Mouse (Mus musculus) embryonic facial prominence, embryonic 15.5 days (tissue): Measurements from ENCODE around the gene E030025P04Rik. TPM values are rescaled to one million over a fixed set of nuclear protein-coding genes. Genes with fewer than 3 reads are reported as not detected.

ENCODE experiments used
- ATAC-seq: fragments of 200-750 bp; cut with Nextera tagmentation; 2 replicates; pipeline ENCODE4 v1.8.0; 2017; ENCODE audit warnings: low read depth, moderate TSS enrichment; ENCODE audit not compliant: insufficient number of reproducible peaks, low FRiP score, low TSS enrichment
- H3K27ac ChIP-seq: fragments of 300-500 bp; sonication (generic); replicated peaks from 2 replicates; pipeline ENCODE4 v1.5.1; 2015; ENCODE audit warnings: mild to moderate bottlenecking, inconsistent platforms
- H3K27me3 ChIP-seq: fragments of 300-500 bp; sonication (generic); 2 replicates; pipeline ENCODE4 v1.6.1; 2015; ENCODE audit warnings: inconsistent platforms
- H3K36me3 ChIP-seq: fragments of 300-500 bp; sonication (generic); 2 replicates; pipeline ENCODE4 v1.6.1; 2015; ENCODE audit warnings: mild to moderate bottlenecking, inconsistent platforms
- H3K4me1 ChIP-seq: fragments of 300-500 bp; sonication (generic); 2 replicates; pipeline ENCODE4 v1.6.1; 2015; ENCODE audit warnings: inconsistent platforms
- H3K4me2 ChIP-seq: fragments of 300-500 bp; sonication (generic); replicated peaks from 2 replicates; pipeline ENCODE4 v1.6.1; 2015; ENCODE audit warnings: mild to moderate bottlenecking, inconsistent platforms
- H3K4me3 ChIP-seq: fragments of 300-500 bp; sonication (generic); replicated peaks from 2 replicates; pipeline ENCODE4 v1.5.1; 2015; ENCODE audit warnings: mild to moderate bottlenecking, inconsistent platforms
- H3K9ac ChIP-seq: fragments of 300-500 bp; sonication (generic); 2 replicates; pipeline ENCODE4 v1.6.1; 2015; ENCODE audit warnings: inconsistent platforms
- H3K9me3 ChIP-seq: fragments of 300-500 bp; sonication (generic); replicated peaks from 2 replicates; pipeline ENCODE4 v1.6.1; 2016; ENCODE audit warnings: inconsistent platforms
- WGBS: fragments of 180-500 bp; shearing (Covaris S2); methylation state at CpG from one replicate; pipeline ENCODE4 v1.1.7; 2015; 5-methylcytosine and 5-hydroxymethylcytosine counted together
- polyA plus RNA-seq: library from polyadenylated mRNA; unstranded; fragments of >200 nt; fragmentation: Nextera tagmentation; extraction: Ambion mirVana; gene quantifications from 2 replicates; pipeline ENCODE4 v1.2.1, GENCODE M21; 2015

E030025P04Rik gene
- polyA plus RNA-seq, 1 experiment from 2014 or later = not detected

DNA sequence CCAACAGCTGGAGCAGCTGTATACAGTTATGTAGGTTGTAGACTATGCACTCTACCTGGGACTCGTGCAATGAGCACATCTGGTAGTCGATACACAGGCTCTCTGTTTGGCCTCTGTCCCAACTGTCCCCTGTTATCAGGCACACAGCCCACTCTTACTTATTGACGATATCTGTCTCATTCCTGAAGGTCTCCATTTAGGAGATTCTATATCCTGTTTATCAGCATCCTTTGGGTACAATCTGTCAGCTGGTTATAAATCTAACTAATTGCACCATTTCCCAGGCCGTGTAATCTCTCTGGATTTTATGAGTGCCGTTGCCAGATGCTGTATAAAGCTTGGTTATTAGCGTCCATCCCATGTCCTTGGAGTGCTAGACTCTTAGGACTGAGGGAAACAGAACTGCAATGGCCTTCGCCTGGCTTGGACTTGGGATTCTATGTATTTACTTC lies 747 bp upstream of the E030025P04Rik start:
- no peaks in the 10 kb centered on the region for H3K9me3 ChIP-seq
- H3K4me1 ChIP-seq = no peaks in the 10 kb centered on the region
- ATAC-seq = no peak
- H3K27ac ChIP-seq = no peak overlapping the region
- no peak overlapping the region for H3K4me2 ChIP-seq
- no peaks in the 10 kb centered on the region for H3K36me3 ChIP-seq
- no peaks in the 10 kb centered on the region for H3K27me3 ChIP-seq
- H3K4me3 ChIP-seq = no peak overlapping the region
- no peak overlapping the region for H3K9ac ChIP-seq
- WGBS = 68% methylated on average over 7 of the region's 7 CpGs

GRCm38 (mm10) chr11:109126482-109126881 lies 17.7 kb downstream of the E030025P04Rik start:
- no peak overlapping the region for H3K4me3 ChIP-seq
- peak; percentile 70 for ATAC-seq
- no peaks in the 10 kb centered on the region for H3K9me3 ChIP-seq
- H3K9ac ChIP-seq = no peak overlapping the region
- no peaks in the 10 kb centered on the region for H3K27me3 ChIP-seq
- 39% methylated on average over 7 of the region's 7 CpGs for WGBS
- H3K4me2 ChIP-seq = no peak overlapping the region
- no peaks in the 10 kb centered on the region for H3K36me3 ChIP-seq
- peaks cover 10% of the 10 kb centered on the region; the same call in 1 of the 2 replicates for H3K4me1 ChIP-seq
- 0 out of 2 replicates have a peak overlapping the region, but pooled peaks have one; percentile 22 for H3K27ac ChIP-seq

- H3K9ac ChIP-seq = no peak overlapping the region
- 78% methylated on average over 5 of the region's 5 CpGs for WGBS
- H3K36me3 ChIP-seq = no peaks in the 10 kb centered on the region
- H3K27ac ChIP-seq = no peak overlapping the region
- ATAC-seq = no peak
- no peak overlapping the region for H3K4me3 ChIP-seq
- no peaks in the 10 kb centered on the region for H3K9me3 ChIP-seq
- H3K27me3 ChIP-seq = no peaks in the 10 kb centered on the region
- H3K4me1 ChIP-seq = peaks cover 10% of the 10 kb centered on the region; the same call in 1 of the 2 replicates
- H3K4me2 ChIP-seq = no peak overlapping the region
These were observed 18.7 kb downstream of the E030025P04Rik start for GRCm38 (mm10) chr11:109125451-109125850.

GRCm38 (mm10) chr11:109124284-109124683 lies 19.9 kb downstream of the E030025P04Rik start:
- H3K9ac ChIP-seq = no peak overlapping the region
- H3K27ac ChIP-seq = no peak overlapping the region
- ATAC-seq = no peak
- no peaks in the 10 kb centered on the region for H3K27me3 ChIP-seq
- no peak overlapping the region for H3K4me3 ChIP-seq
- H3K9me3 ChIP-seq = no peaks in the 10 kb centered on the region
- no peak overlapping the region for H3K4me2 ChIP-seq
- H3K36me3 ChIP-seq = no peaks in the 10 kb centered on the region
- H3K4me1 ChIP-seq = peaks cover 10% of the 10 kb centered on the region; the same call in 1 of the 2 replicates
- 58% methylated on average over 3 of the region's 3 CpGs for WGBS

DNA sequence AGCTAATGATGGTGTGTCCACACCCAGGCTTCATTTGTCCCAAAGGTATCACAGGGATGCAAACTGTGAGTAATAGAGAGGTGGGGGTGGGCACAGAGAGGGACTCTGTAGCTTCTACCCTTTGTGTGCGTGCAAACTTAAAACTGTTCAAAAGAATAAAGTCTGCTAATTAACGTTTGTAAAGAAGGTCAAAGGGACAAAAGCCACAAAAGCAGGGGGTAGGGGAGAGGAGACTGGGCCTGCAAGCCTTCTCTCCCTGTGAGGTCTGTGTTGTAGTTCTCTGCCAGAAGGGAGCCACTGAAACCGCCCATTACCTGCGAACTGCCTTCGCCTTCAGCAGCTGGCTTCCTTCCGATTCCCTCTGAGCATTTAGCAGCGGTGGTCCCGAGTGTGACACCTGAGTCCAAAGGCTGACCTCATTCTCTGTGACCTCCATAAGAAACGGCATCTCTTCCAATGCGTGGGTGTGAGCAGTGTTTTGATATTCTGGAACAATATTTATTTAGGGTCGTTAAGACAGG lies 34.3 kb downstream of the E030025P04Rik start:
- H3K27ac ChIP-seq = no peak overlapping the region
- no peaks in the 10 kb centered on the region for H3K36me3 ChIP-seq
- no peaks in the 10 kb centered on the region for H3K27me3 ChIP-seq
- no peak overlapping the region for H3K4me3 ChIP-seq
- ATAC-seq = no peak
- H3K9me3 ChIP-seq = no peaks in the 10 kb centered on the region
- 0 out of 2 replicates have a peak, but pooled peaks cover 6% of the 10 kb centered on the region for H3K4me1 ChIP-seq
- WGBS = 38% methylated on average over 11 of the region's 11 CpGs
- no peak overlapping the region for H3K9ac ChIP-seq
- no peak overlapping the region for H3K4me2 ChIP-seq

DNA sequence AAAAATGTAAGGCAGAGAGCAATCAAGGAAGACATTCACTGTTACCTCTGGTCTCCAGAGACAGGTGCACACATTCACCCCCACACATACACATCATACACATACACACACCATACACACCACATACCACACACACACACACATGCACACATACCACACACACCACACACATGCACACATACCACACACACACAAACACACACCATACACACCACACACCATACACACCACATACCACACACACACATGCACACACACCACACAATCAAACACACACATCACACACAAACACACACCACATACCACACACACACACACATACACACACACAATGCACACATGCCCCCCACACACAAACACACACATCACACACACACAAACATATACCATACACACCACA lies 35.1 kb downstream of the E030025P04Rik start:
- Histone ChIP-seq H3K9ac (no peak overlapping the region), H3K9me3 (no peaks in the 10 kb centered on the region), H3K4me2 (no peak overlapping the region), H3K36me3 (no peaks in the 10 kb centered on the region), H3K4me1 (0 out of 2 replicates have a peak, but pooled peaks cover 6% of the 10 kb centered on the region), H3K4me3 (no peak overlapping the region), H3K27ac (no peak overlapping the region), H3K27me3 (no peaks in the 10 kb centered on the region)
- ATAC-seq = no peak

GRCm38 (mm10) chr11:109107518-109108205 lies 36.5 kb downstream of the E030025P04Rik start:
- H3K4me1 ChIP-seq = 0 out of 2 replicates have a peak, but pooled peaks cover 6% of the 10 kb centered on the region
- no peaks in the 10 kb centered on the region for H3K36me3 ChIP-seq
- 40% methylated on average over 11 of the region's 11 CpGs for WGBS
- H3K4me3 ChIP-seq = no peak overlapping the region
- H3K9ac ChIP-seq = no peak overlapping the region
- H3K27ac ChIP-seq = no peak overlapping the region
- H3K9me3 ChIP-seq = no peaks in the 10 kb centered on the region
- H3K27me3 ChIP-seq = no peaks in the 10 kb centered on the region
- no peak overlapping the region for H3K4me2 ChIP-seq
- ATAC-seq = no peak

GRCm38 (mm10) chr11:109106751-109107150 lies 37.4 kb downstream of the E030025P04Rik start:
- H3K9ac ChIP-seq = no peak overlapping the region
- no peak overlapping the region for H3K27ac ChIP-seq
- no peak overlapping the region for H3K4me3 ChIP-seq
- ATAC-seq = no peak
- 28% methylated on average over 8 of the region's 8 CpGs for WGBS
- no peaks in the 10 kb centered on the region for H3K27me3 ChIP-seq
- no peaks in the 10 kb centered on the region for H3K9me3 ChIP-seq
- 0 out of 2 replicates have a peak, but pooled peaks cover 6% of the 10 kb centered on the region for H3K4me1 ChIP-seq
- H3K36me3 ChIP-seq = no peaks in the 10 kb centered on the region
- no peak overlapping the region for H3K4me2 ChIP-seq

GRCm38 (mm10) chr11:109106181-109106580 lies 38.0 kb downstream of the E030025P04Rik start:
- no peaks in the 10 kb centered on the region for H3K36me3 ChIP-seq
- WGBS = 40% methylated on average over 5 of the region's 5 CpGs
- H3K27ac ChIP-seq = no peak overlapping the region
- H3K9ac ChIP-seq = no peak overlapping the region
- H3K9me3 ChIP-seq = no peaks in the 10 kb centered on the region
- no peak overlapping the region for H3K4me3 ChIP-seq
- H3K27me3 ChIP-seq = no peaks in the 10 kb centered on the region
- no peak for ATAC-seq
- 0 out of 2 replicates have a peak, but pooled peaks cover 6% of the 10 kb centered on the region for H3K4me1 ChIP-seq
- no peak overlapping the region for H3K4me2 ChIP-seq

- Histone ChIP-seq H3K9ac (no peak overlapping the region), H3K9me3 (no peaks in the 10 kb centered on the region), H3K27me3 (no peaks in the 10 kb centered on the region), H3K4me2 (no peak overlapping the region), H3K36me3 (no peaks in the 10 kb centered on the region), H3K4me3 (no peak overlapping the region), H3K4me1 (0 out of 2 replicates have a peak, but pooled peaks cover 6% of the 10 kb centered on the region), H3K27ac (no peak overlapping the region)
- 88% methylated on average over 3 of the region's 3 CpGs for WGBS
- no peak for ATAC-seq
These were observed 40.8 kb downstream of the E030025P04Rik start for GRCm38 (mm10) chr11:109103386-109103785.

- Histone ChIP-seq H3K4me1 (peaks cover 6% of the 10 kb centered on the region; the same call in 1 of the 2 replicates), H3K4me2 (no peak overlapping the region), H3K27me3 (no peaks in the 10 kb centered on the region), H3K4me3 (no peak overlapping the region), H3K9me3 (no peaks in the 10 kb centered on the region), H3K36me3 (no peaks in the 10 kb centered on the region), H3K27ac (no peak overlapping the region), H3K9ac (no peak overlapping the region)
- no peak for ATAC-seq
- 83% methylated on average over 8 of the region's 8 CpGs for WGBS
These were observed 41.5 kb downstream of the E030025P04Rik start for GRCm38 (mm10) chr11:109102646-109103045.
